Mouse (Mus musculus): ENCODE results near the gene Tpbg. TPM values are rescaled to one million over a fixed set of nuclear protein-coding genes. Genes with fewer than 3 reads are reported as not detected.
"Not testable (repeated sequence)": the region's sequence is repeated elsewhere in the genome, so short reads cannot be mapped to it uniquely, and the experiment has no call there.

Tpbg gene
- total RNA-seq (2021): 4.3 and 4.9 TPM in 2 replicates
- long read RNA-seq, experiment 1, transcript Tpbg-202 (2 exons, 3,481 nt): major isoform, 6 of 8 reads
- long read RNA-seq, experiment 1, partial matches to known transcripts: 0 of 8 reads
- long read RNA-seq, experiment 1, other reads (novel, unspliced or antisense): 2 of 8 reads
- long read RNA-seq, experiment 2, transcript Tpbg-202 (2 exons, 3,481 nt): major isoform, 8 of 10 reads
- long read RNA-seq, experiment 2, partial matches to known transcripts: 0 of 10 reads
- long read RNA-seq, experiment 2, other reads (novel, unspliced or antisense): 2 of 10 reads

- peak; percentile 67 for DNase-seq
These were observed at the start of gene Tpbg for GRCm38 (mm10) chr9:85842351-85843011. Tpbg (plus strand) TSS chr9:85842380.

GRCm38 (mm10) chr9:85801986-85802385 is 40.2 kb upstream of the Tpbg start:
- DNase-seq: not testable (repeated sequence)

GRCm38 (mm10) chr9:85802563-85802962 is 39.6 kb upstream of the Tpbg start:
- DNase-seq: no peak

GRCm38 (mm10) chr9:85806411-85806810 is 35.8 kb upstream of the Tpbg start:
- DNase-seq: no peak

- no peak for DNase-seq
These were observed 32.9 kb upstream of the Tpbg start for GRCm38 (mm10) chr9:85809246-85809645.

- no peak for DNase-seq
These were observed 21.4 kb upstream of the Tpbg start for GRCm38 (mm10) chr9:85820829-85821228.

GRCm38 (mm10) chr9:85835521-85836425 is 6.4 kb upstream of the Tpbg start:
- DNase-seq: no peak

GRCm38 (mm10) chr9:85839626-85840025 is 2.6 kb upstream of the Tpbg start:
- DNase-seq: no peak

GRCm38 (mm10) chr9:85841891-85842290 is 289 bp upstream of the Tpbg start:
- peak; percentile 65 for DNase-seq

- peak; percentile 68 for DNase-seq
These were observed 1.1 kb downstream of the Tpbg start for GRCm38 (mm10) chr9:85843031-85843890.

- no peak for DNase-seq
These were observed 1.9 kb downstream of the Tpbg start for GRCm38 (mm10) chr9:85843891-85844646.

- no peak for DNase-seq
These were observed 2.4 kb downstream of the Tpbg start for GRCm38 (mm10) chr9:85844647-85844983.

- DNase-seq: no peak
These were observed 4.0 kb downstream of the Tpbg start for GRCm38 (mm10) chr9:85846186-85846585.

GRCm38 (mm10) chr9:85854780-85855179 is 12.6 kb downstream of the Tpbg start:
- no peak for DNase-seq

GRCm38 (mm10) chr9:85856511-85856910 is 14.3 kb downstream of the Tpbg start:
- no peak for DNase-seq

- no peak for DNase-seq
These were observed 18.9 kb downstream of the Tpbg start for GRCm38 (mm10) chr9:85861065-85861464.

- DNase-seq: peak; percentile 61
These were observed 20.4 kb downstream of the Tpbg start for GRCm38 (mm10) chr9:85862562-85862961.

GRCm38 (mm10) chr9:85872908-85873307 is 30.7 kb downstream of the Tpbg start:
- no peak for DNase-seq

GRCm38 (mm10) chr9:85893681-85894080 is 51.5 kb downstream of the Tpbg start:
- DNase-seq: peak; percentile 32

All from adrenal gland, postnatal 14 days (tissue).